Mouse (Mus musculus) heart, postnatal 10 days (tissue): Measurements from ENCODE around the gene Gm6217. TPM values are rescaled to one million over a fixed set of nuclear protein-coding genes. Genes with fewer than 3 reads are reported as not detected.

Source experiments
- DNase-seq, 2 experiments: peaks; one replicate each; pipeline ENCODE4 v3.0.0; 2021
- intact Hi-C: fragments of 180-260 bp; cut with DNase I; formaldehyde crosslinking; loops from one replicate; pipeline ENCODE4 v1.15.1; 2025
- total RNA-seq, 2 experiments: library from RNA; stranded (reverse); gene quantifications; 2 replicates each; pipeline ENCODE4 v1.2.3; 2021

The Gm6217 gene
- total RNA-seq, 2 experiments from 2014 or later, result not detected

GRCm38 (mm10) chr1:82893269-82893668 lies 37.9 kb downstream of the Gm6217 start:
- intact Hi-C loops, result no loop called here
- peak in 1 of 2 experiments; percentile 13 for DNase-seq

Other genes with a start within 250 kb of the Gm6217 start
- gene Mff, start 206.5 kb downstream of the Gm6217 start, total RNA-seq, result 100 to 1,000 TPM; 203 to 210 TPM
- not detected for gene Tm4sf20, start 162.9 kb downstream of the Gm6217 start, total RNA-seq
- not detected for gene Gm47791, start 160.2 kb downstream of the Gm6217 start, total RNA-seq
- 10 to 100 TPM; 39.9 to 43.2 TPM for gene Agfg1, start 91.9 kb downstream of the Gm6217 start, total RNA-seq
- gene A030005L19Rik, start 18.1 kb downstream of the Gm6217 start, total RNA-seq, result under 1 TPM in 1 of 2 experiments, not detected in 1; 0.34 TPM
- gene A030014E15Rik, start 6.5 kb downstream of the Gm6217 start, total RNA-seq, result not detected
- not detected for gene A030003K21Rik, start 12.0 kb upstream of the Gm6217 start, total RNA-seq
- gene Gm7544, start 24.6 kb upstream of the Gm6217 start, total RNA-seq, result not detected
- not detected for gene Gm47955, start 28.9 kb upstream of the Gm6217 start, total RNA-seq
- not detected for gene Gm47959, start 69.1 kb upstream of the Gm6217 start, total RNA-seq
- gene Slc19a3, start 107.0 kb upstream of the Gm6217 start, total RNA-seq, result under 1 TPM; 0.62 to 0.72 TPM
- gene Krtap28-10, start 111.1 kb upstream of the Gm6217 start, total RNA-seq, result not detected
- gene Gm47969, start 113.5 kb upstream of the Gm6217 start, total RNA-seq, result not detected
- not detected for gene A030005K14Rik, start 128.0 kb upstream of the Gm6217 start, total RNA-seq
- gene Krtap28-13, start 129.5 kb upstream of the Gm6217 start, total RNA-seq, result not detected
- not detected for gene Ccl20, start 185.4 kb upstream of the Gm6217 start, total RNA-seq
- under 1 TPM in 1 of 2 experiments, not detected in 1; 0.20 TPM for gene Daw1, start 228.4 kb upstream of the Gm6217 start, total RNA-seq